Mouse (Mus musculus) brown adipose tissue, adult 24 weeks (tissue): Measurements from ENCODE around the gene Spry1. TPM values are rescaled to one million over a fixed set of nuclear protein-coding genes. Genes with fewer than 3 reads are reported as not detected.

Source experiments
- H3K27ac ChIP-seq: fragments of 200-500 bp; replicated peaks from 2 replicates; pipeline ENCODE4 v1.5.1; 2012; ENCODE audit warnings: low read depth, mild to moderate bottlenecking, low read length
- H3K4me1 ChIP-seq: fragments of 200-500 bp; 2 replicates; pipeline ENCODE4 v1.6.1; 2012; ENCODE audit warnings: low read length, mixed read lengths; ENCODE audit not compliant: control insufficient read depth, insufficient read depth, insufficient read length
- H3K4me3 ChIP-seq: fragments of 200-500 bp; 2 replicates; pipeline ENCODE4 v1.5.1; 2012; ENCODE audit warnings: low read depth, mild to moderate bottlenecking, low read length, moderate library complexity; ENCODE audit not compliant: insufficient read depth
- polyA plus RNA-seq: library from polyadenylated mRNA; stranded (reverse); fragments of >200 nt; gene quantifications from 2 replicates; pipeline ENCODE4 v1.2.4, GENCODE M21; 2012; ENCODE audit not compliant: missing spikeins, insufficient read depth, insufficient read length

Spry1 gene
- polyA plus RNA-seq, 1 experiment = 9.2 TPM

DNA sequence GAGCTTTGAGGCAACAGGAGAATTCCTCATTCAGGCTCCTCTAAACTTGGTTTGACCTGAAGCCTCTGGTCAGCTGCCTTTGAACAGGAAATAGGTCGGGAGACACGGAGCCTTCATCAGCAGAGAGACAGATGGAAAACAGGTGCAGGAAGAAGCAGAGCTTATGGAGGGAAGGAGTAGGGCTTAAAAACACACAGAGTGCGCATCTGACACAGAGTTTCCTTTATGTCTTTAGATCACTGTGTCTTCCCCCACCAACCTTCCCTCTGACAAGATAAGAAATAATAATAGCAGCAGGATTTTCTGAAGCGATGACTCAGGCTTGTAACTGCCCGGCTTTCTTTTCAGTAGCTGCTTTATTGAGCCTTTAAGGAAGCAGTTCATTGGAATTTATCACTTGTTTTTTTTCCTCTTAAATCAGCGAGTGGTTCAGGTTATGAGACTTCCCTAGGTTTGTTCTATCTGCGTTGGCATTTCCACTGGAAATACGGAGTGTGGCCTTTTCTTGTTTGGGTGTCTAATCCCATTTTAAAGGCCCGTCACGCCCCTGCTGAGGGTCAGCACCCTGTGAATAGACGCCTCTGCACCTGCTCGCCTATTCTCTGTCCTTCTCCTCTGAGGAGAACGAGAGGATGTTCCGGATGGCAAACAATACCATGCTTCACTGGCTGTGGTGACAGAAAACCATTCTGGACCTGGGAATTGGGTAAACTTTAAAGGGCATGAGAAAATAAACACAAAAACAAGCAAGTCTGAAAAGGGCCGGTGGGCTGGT lies 32.7 kb downstream of the Spry1 start:
- H3K27ac ChIP-seq = no peak overlapping the region
- H3K4me1 ChIP-seq = peaks cover 10% of the 10 kb centered on the region
- H3K4me3 ChIP-seq = no peak overlapping the region

DNA sequence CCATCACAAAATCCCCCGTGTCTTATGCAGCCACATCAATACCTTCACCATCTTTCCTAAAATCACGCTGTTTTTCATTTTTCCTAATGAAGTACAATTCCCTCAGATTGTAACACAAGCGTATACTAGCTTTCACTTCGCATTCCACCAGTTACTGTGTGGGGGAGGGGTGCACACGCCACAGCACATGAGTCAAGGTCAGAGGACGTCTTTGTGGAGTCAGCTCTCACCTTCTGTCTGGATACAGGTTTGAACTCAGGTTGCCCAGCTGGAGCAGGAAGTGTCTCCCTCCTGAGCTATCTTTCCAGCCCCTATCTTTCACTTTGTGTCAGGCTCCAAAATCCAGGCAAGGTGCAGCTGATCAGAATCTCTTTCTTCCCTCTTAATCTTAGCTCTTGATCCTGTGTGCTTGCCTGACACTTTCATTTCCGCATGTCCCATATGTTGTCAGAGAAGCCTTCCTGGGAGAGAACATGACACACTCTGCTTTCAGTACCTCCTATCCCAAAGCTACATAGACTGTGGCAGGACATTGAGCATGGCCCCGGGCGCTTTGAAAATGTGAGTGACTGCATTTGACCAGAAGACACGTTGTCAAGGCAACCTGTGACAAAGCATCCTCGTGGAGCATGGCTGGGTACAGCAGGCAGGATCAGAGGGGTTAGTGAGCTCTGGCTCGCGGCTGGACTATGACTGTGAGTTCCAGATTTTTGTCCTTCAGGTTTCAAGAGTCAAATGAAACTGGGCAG lies 33.9 kb downstream of the Spry1 start:
- Histone ChIP-seq H3K4me1 (peaks cover 10% of the 10 kb centered on the region), H3K4me3 (no peak overlapping the region), H3K27ac (no peak overlapping the region)

DNA sequence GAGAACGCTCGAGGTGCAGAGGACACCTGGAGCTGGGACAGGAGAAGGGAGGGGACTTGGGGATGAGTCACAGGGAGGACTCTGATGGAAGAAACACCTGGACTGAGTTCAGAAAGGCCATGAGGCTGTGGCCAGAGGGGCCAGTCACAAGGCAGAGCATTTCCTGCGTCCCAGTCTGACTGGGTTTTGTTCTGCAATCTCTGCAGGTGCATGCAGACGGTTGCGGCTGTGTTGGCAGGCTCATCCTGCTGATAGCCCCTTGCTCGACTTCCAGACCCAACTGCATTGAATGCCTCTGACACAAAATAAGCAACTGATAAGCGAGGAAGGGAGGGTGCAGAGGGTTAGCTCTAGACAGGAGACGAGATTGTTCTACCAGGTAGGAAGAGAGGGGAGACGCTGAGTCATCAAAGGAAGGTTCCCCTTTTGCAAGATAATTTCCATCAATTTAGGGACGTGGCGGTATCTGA lies 35.3 kb downstream of the Spry1 start:
- Histone ChIP-seq H3K4me1 (peaks cover 10% of the 10 kb centered on the region), H3K4me3 (no peak overlapping the region), H3K27ac (no peak overlapping the region)

DNA sequence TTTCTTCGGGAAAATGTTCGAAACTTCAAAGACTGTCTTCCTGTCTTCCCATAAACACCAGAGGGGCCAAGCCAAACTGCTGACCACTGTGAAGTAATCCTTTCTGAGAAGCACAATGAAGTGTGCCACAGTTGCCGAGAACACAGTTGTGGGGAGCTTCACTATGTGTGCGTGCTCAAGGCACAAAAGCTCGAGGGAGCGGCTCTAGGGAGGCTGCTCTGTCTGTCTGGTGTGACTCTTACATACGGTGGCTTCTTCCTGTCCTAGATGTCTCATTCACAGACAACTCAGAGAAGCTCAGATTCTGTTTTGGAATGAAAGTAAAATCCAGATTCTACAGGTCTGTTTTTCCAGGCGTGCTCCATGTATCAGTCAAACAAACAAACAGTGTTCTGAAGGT lies 36.5 kb downstream of the Spry1 start:
- Histone ChIP-seq H3K4me1 (peaks cover 10% of the 10 kb centered on the region), H3K27ac (no peak overlapping the region), H3K4me3 (no peak overlapping the region)

DNA sequence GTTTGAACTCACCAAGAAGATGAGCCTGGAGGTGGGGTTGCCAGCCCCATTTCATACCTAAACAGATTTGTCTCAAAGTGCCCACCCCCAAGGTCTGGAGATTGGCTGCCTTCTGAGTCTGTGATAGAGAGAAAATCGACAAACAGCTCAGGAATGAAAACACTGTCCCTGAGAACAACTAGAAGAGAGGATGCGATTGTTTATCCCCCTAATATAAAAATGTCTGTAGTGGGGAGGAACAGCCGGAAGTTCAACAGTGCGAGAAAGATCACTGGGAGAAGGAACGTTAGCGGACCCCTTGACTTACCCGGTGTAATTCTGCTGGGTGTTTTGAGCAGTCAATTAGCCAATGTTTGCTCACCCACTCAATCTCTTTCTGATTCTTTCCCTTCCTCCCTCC lies 46.5 kb downstream of the Spry1 start:
- Histone ChIP-seq H3K4me3 (no peak overlapping the region), H3K27ac (no peak overlapping the region)

DNA sequence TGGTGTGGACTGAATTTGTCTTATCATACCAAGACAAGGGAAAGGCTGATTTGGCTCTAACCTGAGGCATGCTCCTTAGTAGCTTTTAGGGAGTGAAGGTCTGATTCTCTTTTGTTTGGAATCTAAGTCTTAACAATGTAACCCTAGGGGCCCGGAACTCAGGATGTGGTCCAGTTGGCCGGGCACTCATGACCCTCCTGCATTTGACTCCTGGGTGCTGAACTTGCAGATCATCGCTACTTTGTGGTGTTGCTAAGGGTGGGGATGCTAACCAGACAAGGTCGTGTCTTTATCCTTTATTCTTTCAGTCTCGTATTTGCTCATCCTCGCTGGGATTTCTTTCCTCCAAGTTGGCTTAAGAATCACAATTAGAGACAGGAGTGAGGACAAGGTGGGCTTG lies 47.0 kb downstream of the Spry1 start:
- peak overlapping the region; percentile 39 for H3K4me3 ChIP-seq
- no peak overlapping the region for H3K27ac ChIP-seq
- no peaks in the 10 kb centered on the region for H3K4me1 ChIP-seq

More for the DNA sequence above, 46.5 kb downstream of the Spry1 start:
- no peaks in the 10 kb centered on the region for H3K4me1 ChIP-seq

DNA sequence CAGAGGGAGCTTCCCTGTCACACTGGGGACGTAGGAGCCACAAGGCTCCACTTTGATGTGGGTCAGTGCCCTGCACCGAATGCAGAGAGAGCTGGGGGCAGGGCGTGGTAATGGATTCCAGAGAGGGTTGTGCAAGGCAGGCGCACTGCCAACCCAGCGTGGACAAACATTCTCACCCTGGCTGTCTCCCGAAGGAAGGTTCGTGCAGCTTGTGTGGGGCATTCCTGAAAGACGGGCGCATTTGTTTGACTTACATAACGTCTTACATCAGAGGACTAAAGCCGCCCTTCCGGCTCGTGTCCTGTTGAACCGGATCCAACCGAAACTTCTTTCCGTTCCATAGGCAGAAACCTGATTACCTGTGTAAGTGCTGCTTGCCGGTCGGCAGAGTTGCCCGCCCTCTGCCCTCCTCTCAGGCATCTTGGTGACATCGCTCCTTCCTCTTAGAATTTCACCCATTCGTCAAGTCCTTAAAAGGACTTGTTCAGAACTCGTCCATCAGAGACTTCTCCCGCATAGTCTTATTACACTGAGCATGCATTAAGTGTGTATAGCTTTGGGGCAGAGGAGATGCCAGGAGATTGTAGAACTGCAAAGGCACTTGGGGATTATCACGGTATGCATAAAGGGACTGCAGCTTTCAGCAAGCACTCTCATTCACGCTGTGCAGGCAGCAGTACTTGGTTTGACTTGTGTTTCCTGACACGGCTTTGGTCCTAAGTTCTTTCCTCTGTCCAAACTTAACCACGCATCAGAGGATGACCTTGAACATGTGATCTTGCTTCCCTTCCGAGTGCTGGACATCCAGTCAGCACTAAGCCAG lies 47.6 kb downstream of the Spry1 start:
- Histone ChIP-seq H3K4me3 (peak overlapping the region; percentile 39), H3K4me1 (no peaks in the 10 kb centered on the region), H3K27ac (no peak overlapping the region)

DNA sequence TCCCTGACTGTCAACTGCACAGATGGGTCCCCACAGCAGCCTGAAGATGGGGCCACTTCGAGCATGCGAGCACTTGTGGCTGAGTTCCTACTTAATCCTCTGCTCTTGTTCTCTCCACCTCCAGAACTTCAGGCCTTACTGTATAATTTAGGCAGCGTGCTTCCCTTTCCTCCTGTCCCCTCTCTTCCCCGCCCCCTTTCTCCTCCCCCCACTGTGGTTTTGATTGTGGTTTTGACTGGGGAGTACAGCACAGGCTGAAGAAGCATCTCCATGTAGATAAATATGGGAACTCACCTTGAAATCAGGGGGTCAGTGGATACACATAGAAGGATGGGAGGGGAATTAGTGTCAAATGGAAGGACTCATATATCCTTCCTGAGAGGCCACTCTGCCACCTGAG lies 53.2 kb downstream of the Spry1 start:
- H3K27ac ChIP-seq = no peak overlapping the region
- no peak overlapping the region for H3K4me3 ChIP-seq
- H3K4me1 ChIP-seq = no peaks in the 10 kb centered on the region

DNA sequence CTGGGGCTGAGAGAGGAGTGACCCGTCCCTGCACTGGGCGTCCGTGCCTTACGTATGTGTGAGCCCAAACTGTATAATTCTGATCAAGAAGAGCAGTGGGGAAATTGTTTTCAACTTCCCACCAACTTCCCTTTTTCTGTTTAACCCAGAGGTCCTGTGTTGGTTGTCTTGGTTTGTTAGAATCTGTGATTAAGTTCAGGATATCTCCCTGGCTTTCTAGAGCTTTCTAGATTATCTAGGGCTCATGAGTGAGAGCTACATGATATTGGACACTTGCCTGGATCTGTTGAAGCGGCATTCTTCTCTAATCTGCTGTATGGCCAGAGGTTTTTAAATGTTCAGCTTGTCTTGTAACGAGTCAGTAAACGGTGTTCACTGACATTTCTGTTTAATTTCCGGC lies 53.8 kb downstream of the Spry1 start:
- no peaks in the 10 kb centered on the region for H3K4me1 ChIP-seq
- H3K27ac ChIP-seq = no peak overlapping the region
- H3K4me3 ChIP-seq = no peak overlapping the region

Other genes starting within 250 kb of the Spry1 start
- 6.0 and 6.9 TPM in 2 replicates for gene Spata5, start 220.1 kb upstream of the Spry1 start, polyA plus RNA-seq
- gene Nudt6, start 219.7 kb upstream of the Spry1 start, polyA plus RNA-seq = 34.1 and 34.6 TPM in 2 replicates
- gene Gm5148, start 84.5 kb downstream of the Spry1 start, polyA plus RNA-seq = 1.4 TPM in 1 of 2 replicates, not detected in the other